Mouse (Mus musculus): ENCODE results near the gene Ckm.

Ckm gene

GRCm38 (mm10) chr7:19430402-19430801 lies 25.8 kb downstream of the Ckm start:
- no peak for DNase-seq (ENCODE audit: low spot score in 2 of 2)

GRCm38 (mm10) chr7:19432475-19432874 lies 27.9 kb downstream of the Ckm start:
- DNase-seq (ENCODE audit: low spot score in 2 of 2) = no peak

- DNase-seq (ENCODE audit: low spot score in 2 of 2) = no peak
Observed at GRCm38 (mm10) chr7:19436276-19436675, 31.7 kb downstream of the Ckm start.

- DNase-seq (ENCODE audit: low spot score in 2 of 2) = no peak
Observed at GRCm38 (mm10) chr7:19437048-19437447, 32.5 kb downstream of the Ckm start.

GRCm38 (mm10) chr7:19441448-19442091 lies 37.0 kb downstream of the Ckm start:
- DNase-seq (ENCODE audit: low spot score in 2 of 2) = no peak

- peak; percentile 81 to 87 for DNase-seq (ENCODE audit: low spot score in 2 of 2)
Observed at GRCm38 (mm10) chr7:19443344-19443743, 38.8 kb downstream of the Ckm start.

- DNase-seq (ENCODE audit: low spot score in 2 of 2) = no peak
Observed at GRCm38 (mm10) chr7:19444801-19445200, 40.2 kb downstream of the Ckm start.

GRCm38 (mm10) chr7:19447689-19448088 lies 43.1 kb downstream of the Ckm start:
- no peak for DNase-seq (ENCODE audit: low spot score in 2 of 2)

- no peak for DNase-seq (ENCODE audit: low spot score in 2 of 2)
Observed at GRCm38 (mm10) chr7:19449165-19449564, 44.6 kb downstream of the Ckm start.

GRCm38 (mm10) chr7:19455186-19455585 lies 50.6 kb downstream of the Ckm start:
- no peak for DNase-seq (ENCODE audit: low spot score in 2 of 2)

GRCm38 (mm10) chr7:19455819-19456495 lies 51.4 kb downstream of the Ckm start:
- DNase-seq (ENCODE audit: low spot score in 2 of 2) = no peak

GRCm38 (mm10) chr7:19456628-19457027 lies 52.1 kb downstream of the Ckm start:
- DNase-seq (ENCODE audit: low spot score in 2 of 2) = no peak

- DNase-seq (ENCODE audit: low spot score in 2 of 2) = peak in 1 of 2 experiments; percentile 24
Observed at GRCm38 (mm10) chr7:19457414-19458071, 53.0 kb downstream of the Ckm start.

- DNase-seq (ENCODE audit: low spot score in 2 of 2) = peak; percentile 44 to 71
Observed at GRCm38 (mm10) chr7:19458072-19458486, 53.5 kb downstream of the Ckm start.

GRCm38 (mm10) chr7:19458591-19459111 lies 54.1 kb downstream of the Ckm start, which contains the start of gene Mark4:
Mark4 (minus strand) TSS chr7:19458821.
- DNase-seq (ENCODE audit: low spot score in 2 of 2) = peak; percentile 55 to 74

- no peak for DNase-seq (ENCODE audit: low spot score in 2 of 2)
Observed at GRCm38 (mm10) chr7:19459144-19459870, 54.7 kb downstream of the Ckm start.

- no peak for DNase-seq (ENCODE audit: low spot score in 2 of 2)
Observed at GRCm38 (mm10) chr7:19460500-19460899, 55.9 kb downstream of the Ckm start.

- DNase-seq (ENCODE audit: low spot score in 2 of 2) = peak; percentile 68 to 80
Observed at GRCm38 (mm10) chr7:19461488-19461887, 56.9 kb downstream of the Ckm start.

GRCm38 (mm10) chr7:19462443-19462842 lies 57.9 kb downstream of the Ckm start:
- DNase-seq (ENCODE audit: low spot score in 2 of 2) = no peak

- DNase-seq (ENCODE audit: low spot score in 2 of 2) = no peak
Observed at GRCm38 (mm10) chr7:19462884-19463381, 58.4 kb downstream of the Ckm start, which contains the start of gene Exoc3l2. Exoc3l2 (plus strand) TSS chr7:19463331.
